Mouse (Mus musculus): ENCODE results near the gene Spg20. TPM values are rescaled to one million over a fixed set of nuclear protein-coding genes. Genes with fewer than 3 reads are reported as not detected.

Gene Spg20
- polyA plus RNA-seq, 1 experiment = 49.3 TPM

GRCm38 (mm10) chr3:55112710-55113415 lies 955 bp downstream of the Spg20 start:
- Histone ChIP-seq H3K79me2 (ENCODE audit: control insufficient read depth, insufficient read depth) (peaks cover 54% of the 10 kb centered on the region), H3K4me2 (ENCODE audit: low read depth) (peak overlapping the region; percentile 95), H3K36me3 (ENCODE audit: control insufficient read depth, insufficient read depth) (peaks cover 14% of the 10 kb centered on the region), H3K4me3 (peak overlapping the region; percentile 72), H3ac (ENCODE audit: control insufficient read depth, insufficient read length) (peak overlapping the region; percentile 76), H3K27me3 (ENCODE audit: control insufficient read depth, insufficient read depth, insufficient read length) (no peaks in the 10 kb centered on the region)
- no peak for TF ChIP-seq POLR2A (IDR thresholded peaks at IDR 0.05; ENCODE audit: insufficient read length, low read depth)
- TF ChIP-seq E2F4 (IDR thresholded peaks at IDR 0.05; ENCODE audit: insufficient read depth) = no peak
- no peak for TF ChIP-seq SRF (IDR thresholded peaks at IDR 0.05; ENCODE audit: control insufficient read depth, insufficient read length, low read depth)
- TF ChIP-seq REST (IDR thresholded peaks at IDR 0.05; ENCODE audit: insufficient read depth, insufficient read length) = no peak
- TF ChIP-seq TCF3 (IDR thresholded peaks at IDR 0.05; ENCODE audit: insufficient read length, low read depth) = no peak
- TF ChIP-seq MYOG (IDR thresholded peaks at IDR 0.05; ENCODE audit: control insufficient read depth in 1 of 3, insufficient read depth in 1 of 3, insufficient read length in 2 of 3, low read depth in 2 of 3) = no peak
- no peak for TF ChIP-seq CEBPB (IDR thresholded peaks at IDR 0.05; ENCODE audit: insufficient read depth, poor library complexity, severe bottlenecking)
- TF ChIP-seq USF1 (IDR thresholded peaks at IDR 0.05; ENCODE audit: low read depth) = peak; percentile 96
- no peak for TF ChIP-seq MYOD1 (IDR thresholded peaks at IDR 0.05; ENCODE audit: control insufficient read depth in 1 of 3, insufficient read length in 2 of 3, low read depth in 2 of 3)
- peak; percentile 71 for TF ChIP-seq MAX (IDR thresholded peaks at IDR 0.05; ENCODE audit: low read depth)
- TF ChIP-seq TCF12 (IDR thresholded peaks at IDR 0.05; ENCODE audit: insufficient read depth, poor library complexity, severe bottlenecking) = no peak

DNA sequence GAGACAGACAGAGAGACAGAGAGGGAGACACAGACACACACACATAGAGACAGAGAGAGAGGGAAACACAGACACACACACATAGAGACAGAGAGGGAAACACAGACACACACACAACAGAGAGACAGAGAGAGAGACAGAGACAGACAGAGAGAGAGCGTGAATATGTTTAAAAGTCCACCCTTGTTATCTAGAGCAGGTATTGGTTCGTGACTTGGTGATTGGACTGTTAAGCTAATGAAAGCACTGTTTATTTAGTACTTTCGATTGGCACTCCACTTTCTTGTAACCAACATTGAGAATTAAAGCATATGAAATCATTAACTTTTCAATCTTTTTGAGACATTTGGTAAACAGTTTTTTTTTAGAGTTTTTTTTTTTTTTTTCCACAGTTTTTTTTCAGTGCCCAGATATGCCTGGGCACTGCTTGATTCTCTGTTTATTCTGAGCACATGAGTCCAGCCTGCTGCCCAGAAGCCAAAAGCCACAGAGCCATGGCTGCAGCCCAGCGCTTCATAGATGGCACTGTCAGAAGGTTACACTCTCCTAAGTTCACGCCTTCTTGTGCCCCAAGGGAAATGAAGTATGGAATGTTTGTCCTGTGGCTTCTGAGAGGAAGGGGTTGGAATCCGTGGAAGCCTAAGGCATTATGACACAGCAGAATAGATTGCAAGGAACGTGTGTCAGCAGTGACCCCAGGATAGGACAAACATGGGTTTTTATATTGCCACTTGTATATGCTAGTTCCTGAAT lies 2.6 kb downstream of the Spg20 start:
- H3K4me2 ChIP-seq (ENCODE audit: low read depth) = peak overlapping the region; percentile 95
- H3ac ChIP-seq (ENCODE audit: control insufficient read depth, insufficient read length) = no peak overlapping the region
- peak overlapping the region; percentile 72 for H3K4me3 ChIP-seq

DNA sequence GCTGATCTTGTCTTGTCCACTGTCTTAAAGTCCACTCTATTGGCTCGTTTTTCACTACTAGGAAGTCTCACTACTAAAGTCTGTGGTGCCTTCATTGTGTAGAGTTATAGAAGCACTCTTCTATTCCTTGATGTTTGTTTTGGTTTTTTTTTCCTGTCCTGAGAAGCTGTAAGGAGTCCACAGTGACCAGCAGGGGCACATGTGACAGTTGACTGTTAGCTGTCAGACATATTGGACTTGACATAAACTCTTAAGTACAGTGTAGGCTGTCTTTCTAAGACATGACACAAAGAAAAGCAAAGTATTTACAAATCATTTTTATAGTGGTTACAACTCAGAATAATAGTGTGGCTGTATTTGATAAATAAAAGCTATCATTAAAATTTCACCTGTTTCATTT lies 3.2 kb downstream of the Spg20 start:
- Histone ChIP-seq H3K4me3 (peak overlapping the region; percentile 72), H3K36me3 (ENCODE audit: control insufficient read depth, insufficient read depth) (peaks cover 30% of the 10 kb centered on the region), H3K4me2 (ENCODE audit: low read depth) (peak overlapping the region; percentile 95), H3ac (ENCODE audit: control insufficient read depth, insufficient read length) (no peak overlapping the region), H3K27me3 (ENCODE audit: control insufficient read depth, insufficient read depth, insufficient read length) (no peaks in the 10 kb centered on the region), H3K79me2 (ENCODE audit: control insufficient read depth, insufficient read depth) (peaks cover 75% of the 10 kb centered on the region)
- TF ChIP-seq POLR2A (IDR thresholded peaks at IDR 0.05; ENCODE audit: insufficient read length, low read depth) = no peak
- no peak for TF ChIP-seq MYOG (IDR thresholded peaks at IDR 0.05; ENCODE audit: control insufficient read depth in 1 of 3, insufficient read depth in 1 of 3, insufficient read length in 2 of 3, low read depth in 2 of 3)
- TF ChIP-seq TCF3 (IDR thresholded peaks at IDR 0.05; ENCODE audit: insufficient read length, low read depth) = no peak
- TF ChIP-seq USF1 (IDR thresholded peaks at IDR 0.05; ENCODE audit: low read depth) = peak; percentile 26
- no peak for TF ChIP-seq E2F4 (IDR thresholded peaks at IDR 0.05; ENCODE audit: insufficient read depth)
- TF ChIP-seq MYOD1 (IDR thresholded peaks at IDR 0.05; ENCODE audit: control insufficient read depth in 1 of 3, insufficient read length in 2 of 3, low read depth in 2 of 3) = no peak
- no peak for TF ChIP-seq MAX (IDR thresholded peaks at IDR 0.05; ENCODE audit: low read depth)
- no peak for TF ChIP-seq POLR2AphosphoS2 (IDR thresholded peaks at IDR 0.05; ENCODE audit: insufficient read length, low read depth)

More for the DNA sequence above, 2.6 kb downstream of the Spg20 start:
- peak in 1 of 3 experiments; percentile 43 for TF ChIP-seq MYOG (IDR thresholded peaks at IDR 0.05; ENCODE audit: control insufficient read depth in 1 of 3, insufficient read depth in 1 of 3, insufficient read length in 2 of 3, low read depth in 2 of 3)
- peak in 1 of 3 experiments; percentile 27 for TF ChIP-seq MYOD1 (IDR thresholded peaks at IDR 0.05; ENCODE audit: control insufficient read depth in 1 of 3, insufficient read length in 2 of 3, low read depth in 2 of 3)
- no peak for TF ChIP-seq TCF3 (IDR thresholded peaks at IDR 0.05; ENCODE audit: insufficient read length, low read depth)
- no peak for TF ChIP-seq E2F4 (IDR thresholded peaks at IDR 0.05; ENCODE audit: insufficient read depth)
- TF ChIP-seq MAX (IDR thresholded peaks at IDR 0.05; ENCODE audit: low read depth) = peak; percentile 20
- TF ChIP-seq POLR2A (IDR thresholded peaks at IDR 0.05; ENCODE audit: insufficient read length, low read depth) = peak; percentile 40
- TF ChIP-seq POLR2AphosphoS2 (IDR thresholded peaks at IDR 0.05; ENCODE audit: insufficient read length, low read depth) = peak; percentile 32
- no peaks in the 10 kb centered on the region for H3K27me3 ChIP-seq (ENCODE audit: control insufficient read depth, insufficient read depth, insufficient read length)
- peaks cover 30% of the 10 kb centered on the region for H3K36me3 ChIP-seq (ENCODE audit: control insufficient read depth, insufficient read depth)
- peaks cover 70% of the 10 kb centered on the region for H3K79me2 ChIP-seq (ENCODE audit: control insufficient read depth, insufficient read depth)

- Histone ChIP-seq H3K4me3 (peak overlapping the region; percentile 72), H3ac (ENCODE audit: control insufficient read depth, insufficient read length) (no peak overlapping the region), H3K36me3 (ENCODE audit: control insufficient read depth, insufficient read depth) (peaks cover 38% of the 10 kb centered on the region), H3K27me3 (ENCODE audit: control insufficient read depth, insufficient read depth, insufficient read length) (no peaks in the 10 kb centered on the region), H3K4me2 (ENCODE audit: low read depth) (peak overlapping the region; percentile 95), H3K79me2 (ENCODE audit: control insufficient read depth, insufficient read depth) (peaks cover 84% of the 10 kb centered on the region)
- no peak for TF ChIP-seq TCF3 (IDR thresholded peaks at IDR 0.05; ENCODE audit: insufficient read length, low read depth)
- TF ChIP-seq REST (IDR thresholded peaks at IDR 0.05; ENCODE audit: insufficient read depth, insufficient read length) = no peak
- peak in 1 of 3 experiments; percentile 66 for TF ChIP-seq MYOG (IDR thresholded peaks at IDR 0.05; ENCODE audit: control insufficient read depth in 1 of 3, insufficient read depth in 1 of 3, insufficient read length in 2 of 3, low read depth in 2 of 3)
- no peak for TF ChIP-seq CEBPB (IDR thresholded peaks at IDR 0.05; ENCODE audit: insufficient read depth, poor library complexity, severe bottlenecking)
- TF ChIP-seq MYOD1 (IDR thresholded peaks at IDR 0.05; ENCODE audit: control insufficient read depth in 1 of 3, insufficient read length in 2 of 3, low read depth in 2 of 3) = peak in 1 of 3 experiments; percentile 24
- TF ChIP-seq POLR2AphosphoS2 (IDR thresholded peaks at IDR 0.05; ENCODE audit: insufficient read length, low read depth) = no peak
- TF ChIP-seq SRF (IDR thresholded peaks at IDR 0.05; ENCODE audit: control insufficient read depth, insufficient read length, low read depth) = no peak
- TF ChIP-seq TCF12 (IDR thresholded peaks at IDR 0.05; ENCODE audit: insufficient read depth, poor library complexity, severe bottlenecking) = no peak
- peak; percentile 39 for TF ChIP-seq USF1 (IDR thresholded peaks at IDR 0.05; ENCODE audit: low read depth)
- TF ChIP-seq MAX (IDR thresholded peaks at IDR 0.05; ENCODE audit: low read depth) = no peak
These were observed 4.1 kb downstream of the Spg20 start for GRCm38 (mm10) chr3:55115989-55116388.

Measured in myocyte (in vitro differentiated cells).